Mouse (Mus musculus) neural tube, embryonic 13.5 days (tissue): ENCODE data around the gene Mta3. TPM values are rescaled to one million over a fixed set of nuclear protein-coding genes. Genes with fewer than 3 reads are reported as not detected.

Experiments used
- ATAC-seq: fragments of 200-750 bp; cut with Nextera tagmentation; 2 replicates; pipeline ENCODE4 v1.8.0; 2017; ENCODE audit warnings: low read depth, mild to moderate bottlenecking, moderate TSS enrichment, moderate library complexity
- H3K27ac ChIP-seq: fragments of 300-500 bp; sonication (generic); replicated peaks from 2 replicates; pipeline ENCODE4 v1.5.1; 2015; ENCODE audit warnings: moderate library complexity, mild to moderate bottlenecking, inconsistent platforms
- H3K27me3 ChIP-seq: fragments of 300-500 bp; sonication (generic); 2 replicates; pipeline ENCODE4 v1.6.1; 2015; ENCODE audit warnings: mild to moderate bottlenecking, inconsistent platforms
- H3K36me3 ChIP-seq: fragments of 300-500 bp; sonication (generic); 2 replicates; pipeline ENCODE4 v1.6.1; 2015; ENCODE audit warnings: mild to moderate bottlenecking, inconsistent platforms
- H3K4me1 ChIP-seq: fragments of 300-500 bp; sonication (generic); replicated peaks from 2 replicates; pipeline ENCODE4 v1.6.1; 2015; ENCODE audit warnings: inconsistent platforms
- H3K4me2 ChIP-seq: fragments of 300-500 bp; sonication (generic); 2 replicates; pipeline ENCODE4 v1.6.1; 2015; ENCODE audit warnings: inconsistent platforms, mild to moderate bottlenecking, moderate library complexity
- H3K4me3 ChIP-seq: fragments of 300-500 bp; sonication (generic); 2 replicates; pipeline ENCODE4 v1.5.1; 2015; ENCODE audit warnings: mild to moderate bottlenecking, inconsistent platforms
- H3K9ac ChIP-seq: fragments of 300-500 bp; sonication (generic); 2 replicates; pipeline ENCODE4 v1.6.1; 2015; ENCODE audit warnings: moderate library complexity, mild to moderate bottlenecking, inconsistent platforms
- H3K9me3 ChIP-seq: fragments of 300-500 bp; sonication (generic); 2 replicates; pipeline ENCODE4 v1.6.1; 2016; ENCODE audit warnings: inconsistent platforms
- WGBS: fragments of 180-500 bp; shearing (Covaris S2); methylation state at CpG from one replicate; pipeline ENCODE4 v1.1.7; 2015; 5-methylcytosine and 5-hydroxymethylcytosine counted together
- polyA plus RNA-seq: library from polyadenylated mRNA; unstranded; fragments of >200 nt; fragmentation: Nextera tagmentation; extraction: Ambion mirVana; gene quantifications from 2 replicates; pipeline ENCODE4 v1.2.1, GENCODE M21; 2015

Mta3 gene
- polyA plus RNA-seq, 1 experiment from 2014 or later = 38.6 TPM

GRCm38 (mm10) chr17:83861444-83862133, 155.6 kb downstream of the Mta3 start:
- peak; percentile 95 for ATAC-seq
- Histone ChIP-seq H3K36me3 (no peaks in the 10 kb centered on the region), H3K4me2 (peak overlapping the region; percentile 71), H3K4me3 (peak overlapping the region; percentile 62), H3K4me1 (0 out of 2 replicates have a peak, but pooled peaks cover 9% of the 10 kb centered on the region), H3K27me3 (no peaks in the 10 kb centered on the region), H3K9ac (peak overlapping the region; percentile 77), H3K27ac (peak overlapping the region; percentile 88), H3K9me3 (no peaks in the 10 kb centered on the region)
- WGBS = under 1% methylated on average over 62 of the region's 62 CpGs

DNA sequence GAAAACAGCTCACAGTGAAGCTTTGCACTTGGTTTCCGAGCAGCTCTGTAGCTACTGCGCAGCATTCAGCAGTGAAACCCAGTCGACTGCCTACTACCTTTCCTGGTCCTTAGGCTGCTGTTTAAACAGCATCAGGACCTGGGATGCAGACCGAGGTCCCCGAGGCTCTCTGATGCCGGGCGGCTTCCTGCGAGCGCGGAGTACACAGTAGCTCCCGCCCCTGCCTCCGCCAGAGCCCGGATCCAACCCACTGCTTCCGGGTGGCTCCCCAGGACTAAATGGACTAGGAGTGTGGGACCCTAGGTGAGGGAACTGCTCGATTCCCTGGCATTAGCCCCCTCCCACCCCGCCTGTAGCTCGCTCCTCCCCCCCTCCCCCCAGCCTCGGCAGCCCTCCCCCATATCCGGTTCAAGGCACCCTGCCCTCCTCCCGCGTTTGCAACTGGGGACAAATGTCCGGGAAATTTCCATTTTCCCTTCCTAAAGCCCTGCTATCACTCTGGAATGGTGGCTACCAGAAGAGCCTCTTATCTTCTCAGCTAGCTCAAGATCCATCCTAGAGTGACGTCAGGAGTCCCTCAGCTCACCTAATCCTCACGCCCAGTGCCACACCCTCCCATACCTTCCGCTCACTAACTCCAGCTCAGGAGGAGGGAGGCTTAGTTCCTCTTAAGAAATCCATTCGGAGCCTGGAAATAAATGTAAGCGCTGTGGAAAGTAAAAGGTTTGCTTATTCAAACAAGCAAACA, 156.3 kb downstream of the Mta3 start:
- ATAC-seq = peak; percentile 88
- Histone ChIP-seq H3K4me2 (peak overlapping the region; percentile 71), H3K36me3 (no peaks in the 10 kb centered on the region), H3K27me3 (no peaks in the 10 kb centered on the region), H3K4me3 (peak overlapping the region; percentile 62), H3K27ac (peak overlapping the region; percentile 88), H3K4me1 (0 out of 2 replicates have a peak, but pooled peaks cover 9% of the 10 kb centered on the region), H3K9me3 (no peaks in the 10 kb centered on the region), H3K9ac (peak overlapping the region; percentile 77)
- WGBS = under 1% methylated on average over 27 of the region's 27 CpGs

DNA sequence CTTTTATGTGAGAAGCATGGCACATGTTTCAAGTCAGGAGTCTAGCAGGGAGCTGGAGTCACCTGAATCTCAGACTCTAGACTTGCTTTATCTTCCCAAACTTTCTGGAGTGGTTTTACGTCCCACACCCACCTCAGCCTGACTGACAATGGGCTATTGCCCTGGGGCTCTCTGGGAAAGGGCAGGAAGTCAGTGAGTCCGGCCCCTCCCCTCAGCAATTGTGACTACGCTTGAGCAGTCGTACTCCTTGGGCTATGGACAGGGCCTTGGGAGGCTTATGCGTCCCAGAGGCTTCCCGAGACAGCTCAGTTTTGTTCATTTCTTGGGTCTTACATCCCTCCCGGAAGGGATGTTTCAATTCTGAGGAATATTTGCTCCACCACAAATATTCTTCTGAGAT, 159.4 kb downstream of the Mta3 start:
- H3K4me2 ChIP-seq = no peak overlapping the region
- no peaks in the 10 kb centered on the region for H3K9me3 ChIP-seq
- no peak overlapping the region for H3K4me3 ChIP-seq
- no peak overlapping the region for H3K27ac ChIP-seq
- H3K4me1 ChIP-seq = 0 out of 2 replicates have a peak, but pooled peaks cover 9% of the 10 kb centered on the region
- no peak overlapping the region for H3K9ac ChIP-seq
- ATAC-seq = no peak
- H3K27me3 ChIP-seq = no peaks in the 10 kb centered on the region
- 68% methylated on average over 7 of the region's 7 CpGs for WGBS
- H3K36me3 ChIP-seq = no peaks in the 10 kb centered on the region

- Histone ChIP-seq H3K4me3 (no peak overlapping the region), H3K36me3 (no peaks in the 10 kb centered on the region), H3K27me3 (no peaks in the 10 kb centered on the region), H3K9me3 (no peaks in the 10 kb centered on the region), H3K4me2 (no peak overlapping the region), H3K4me1 (0 out of 2 replicates have a peak, but pooled peaks cover 9% of the 10 kb centered on the region), H3K9ac (no peak overlapping the region), H3K27ac (no peak overlapping the region)
- no peak for ATAC-seq
- WGBS = 18% methylated on average over 10 of the region's 10 CpGs
Measured at GRCm38 (mm10) chr17:83866582-83866981, 160.6 kb downstream of the Mta3 start.

GRCm38 (mm10) chr17:83870385-83870784, 164.4 kb downstream of the Mta3 start:
- Histone ChIP-seq H3K36me3 (no peaks in the 10 kb centered on the region), H3K4me3 (no peak overlapping the region), H3K9me3 (no peaks in the 10 kb centered on the region), H3K4me1 (0 out of 2 replicates have a peak, but pooled peaks cover 3% of the 10 kb centered on the region), H3K9ac (no peak overlapping the region), H3K27me3 (no peaks in the 10 kb centered on the region), H3K4me2 (no peak overlapping the region), H3K27ac (no peak overlapping the region)
- ATAC-seq = no peak
- 89% methylated on average over 4 of the region's 4 CpGs for WGBS

Other genes starting within 250 kb of the Mta3 start
- gene Cox7a2l, start 188.8 kb upstream of the Mta3 start, polyA plus RNA-seq = 183 and 192 TPM in 2 replicates
- not detected in 2 replicates for gene Kcng3, start 74.3 kb upstream of the Mta3 start, polyA plus RNA-seq
- not detected in 2 replicates for gene Haao, start 141.8 kb downstream of the Mta3 start, polyA plus RNA-seq